Mouse (Mus musculus): ENCODE data around the gene Hist1h4h. TPM values are rescaled to one million over a fixed set of nuclear protein-coding genes. Genes with fewer than 3 reads are reported as not detected.

Hist1h4h gene
- polyA plus RNA-seq, 1 experiment from 2014 or later = 7.1 TPM

- DNase-seq (ENCODE audit: low spot score) (no peak), ATAC-seq (0 out of 2 replicates have a peak, but pooled peaks have one; percentile 22)
- Histone ChIP-seq H3K4me2 (ENCODE audit: low read length) (peak overlapping the region; percentile 38), H3K9ac (ENCODE audit: low read length) (no peak overlapping the region), H3K27me3 (replicated peaks; ENCODE audit: control insufficient read depth, insufficient read depth, low read length) (no peaks in the 10 kb centered on the region), H3K27ac (ENCODE audit: low read depth, low read length) (no peak overlapping the region), H3K4me1 (ENCODE audit: control insufficient read depth, insufficient read depth, low read length) (no peaks in the 10 kb centered on the region), H3K36me3 (ENCODE audit: control insufficient read depth, insufficient read depth, low read length) (no peaks in the 10 kb centered on the region), H3K9me3 (replicated peaks; ENCODE audit: control insufficient read depth, low read length) (no peaks in the 10 kb centered on the region), H3K4me3 (ENCODE audit: low read depth, low read length) (0 out of 2 replicates have a peak overlapping the region, but pooled peaks have one; percentile 9)
- WGBS = 3% methylated on average over 19 of the region's 19 CpGs
Measured at GRCm38 (mm10) chr13:23497656-23498321, 33.1 kb upstream of the Hist1h4h start.

GRCm38 (mm10) chr13:23498653-23499052 lies 32.2 kb upstream of the Hist1h4h start:
- H3K4me2 ChIP-seq (ENCODE audit: low read length) = peak overlapping the region; percentile 38
- H3K27ac ChIP-seq (ENCODE audit: low read depth, low read length) = no peak overlapping the region
- 0 out of 2 replicates have a peak overlapping the region, but pooled peaks have one; percentile 9 for H3K4me3 ChIP-seq (ENCODE audit: low read depth, low read length)

GRCm38 (mm10) chr13:23499943-23500342 lies 30.9 kb upstream of the Hist1h4h start:
- Histone ChIP-seq H3K9me3 (replicated peaks; ENCODE audit: control insufficient read depth, low read length) (no peaks in the 10 kb centered on the region), H3K4me1 (ENCODE audit: control insufficient read depth, insufficient read depth, low read length) (no peaks in the 10 kb centered on the region), H3K27ac (ENCODE audit: low read depth, low read length) (no peak overlapping the region), H3K27me3 (replicated peaks; ENCODE audit: control insufficient read depth, insufficient read depth, low read length) (no peaks in the 10 kb centered on the region), H3K4me3 (ENCODE audit: low read depth, low read length) (no peak overlapping the region), H3K36me3 (ENCODE audit: control insufficient read depth, insufficient read depth, low read length) (no peaks in the 10 kb centered on the region), H3K4me2 (ENCODE audit: low read length) (no peak overlapping the region), H3K9ac (ENCODE audit: low read length) (no peak overlapping the region)
- no peak for DNase-seq (ENCODE audit: low spot score)
- WGBS = 8% methylated on average over 7 of the region's 7 CpGs
- no peak for ATAC-seq

More at GRCm38 (mm10) chr13:23498653-23499052, 32.2 kb upstream of the Hist1h4h start:
- 4% methylated on average over 10 of the region's 10 CpGs for WGBS
- H3K36me3 ChIP-seq (ENCODE audit: control insufficient read depth, insufficient read depth, low read length) = no peaks in the 10 kb centered on the region
- H3K9ac ChIP-seq (ENCODE audit: low read length) = peak overlapping the region; percentile 13; the same call in 1 of the 2 replicates
- H3K9me3 ChIP-seq (replicated peaks; ENCODE audit: control insufficient read depth, low read length) = no peaks in the 10 kb centered on the region
- DNase-seq (ENCODE audit: low spot score) (peak; percentile 49), ATAC-seq (peak; percentile 40; the same call in 1 of the 2 replicates)
- H3K27me3 ChIP-seq (replicated peaks; ENCODE audit: control insufficient read depth, insufficient read depth, low read length) = no peaks in the 10 kb centered on the region
- H3K4me1 ChIP-seq (ENCODE audit: control insufficient read depth, insufficient read depth, low read length) = no peaks in the 10 kb centered on the region

- no peak overlapping the region for H3K4me2 ChIP-seq (ENCODE audit: low read length)
- WGBS = under 1% methylated on average over 17 of the region's 17 CpGs
- no peaks in the 10 kb centered on the region for H3K36me3 ChIP-seq (ENCODE audit: control insufficient read depth, insufficient read depth, low read length)
- H3K27ac ChIP-seq (ENCODE audit: low read depth, low read length) = no peak overlapping the region
- no peaks in the 10 kb centered on the region for H3K27me3 ChIP-seq (replicated peaks; ENCODE audit: control insufficient read depth, insufficient read depth, low read length)
- no peaks in the 10 kb centered on the region for H3K9me3 ChIP-seq (replicated peaks; ENCODE audit: control insufficient read depth, low read length)
- no peak overlapping the region for H3K9ac ChIP-seq (ENCODE audit: low read length)
- H3K4me1 ChIP-seq (ENCODE audit: control insufficient read depth, insufficient read depth, low read length) = peaks cover 4% of the 10 kb centered on the region
- H3K4me3 ChIP-seq (ENCODE audit: low read depth, low read length) = no peak overlapping the region
- ATAC-seq (peak; percentile 60), DNase-seq (ENCODE audit: low spot score) (peak; percentile 82)
Measured at GRCm38 (mm10) chr13:23500424-23501200, 30.2 kb upstream of the Hist1h4h start.

GRCm38 (mm10) chr13:23501511-23501910 lies 29.3 kb upstream of the Hist1h4h start:
- Histone ChIP-seq H3K27ac (ENCODE audit: low read depth, low read length) (no peak overlapping the region), H3K9ac (ENCODE audit: low read length) (no peak overlapping the region), H3K9me3 (replicated peaks; ENCODE audit: control insufficient read depth, low read length) (no peaks in the 10 kb centered on the region), H3K36me3 (ENCODE audit: control insufficient read depth, insufficient read depth, low read length) (no peaks in the 10 kb centered on the region), H3K4me1 (ENCODE audit: control insufficient read depth, insufficient read depth, low read length) (peaks cover 9% of the 10 kb centered on the region), H3K4me2 (ENCODE audit: low read length) (no peak overlapping the region), H3K27me3 (replicated peaks; ENCODE audit: control insufficient read depth, insufficient read depth, low read length) (no peaks in the 10 kb centered on the region), H3K4me3 (ENCODE audit: low read depth, low read length) (no peak overlapping the region)
- ATAC-seq = no peak
- WGBS = 22% methylated on average over 5 of the region's 5 CpGs
- DNase-seq (ENCODE audit: low spot score) = no peak

GRCm38 (mm10) chr13:23502031-23502567 lies 28.8 kb upstream of the Hist1h4h start:
- Histone ChIP-seq H3K4me1 (ENCODE audit: control insufficient read depth, insufficient read depth, low read length) (peaks cover 9% of the 10 kb centered on the region), H3K9ac (ENCODE audit: low read length) (no peak overlapping the region), H3K4me2 (ENCODE audit: low read length) (no peak overlapping the region), H3K27me3 (replicated peaks; ENCODE audit: control insufficient read depth, insufficient read depth, low read length) (no peaks in the 10 kb centered on the region), H3K9me3 (replicated peaks; ENCODE audit: control insufficient read depth, low read length) (no peaks in the 10 kb centered on the region), H3K4me3 (ENCODE audit: low read depth, low read length) (no peak overlapping the region), H3K27ac (ENCODE audit: low read depth, low read length) (no peak overlapping the region), H3K36me3 (ENCODE audit: control insufficient read depth, insufficient read depth, low read length) (no peaks in the 10 kb centered on the region)
- 28% methylated on average over 9 of the region's 9 CpGs for WGBS
- DNase-seq (ENCODE audit: low spot score) = no peak
- ATAC-seq = no peak

- no peak overlapping the region for H3K4me2 ChIP-seq (ENCODE audit: low read length)
- 37% methylated on average over 4 of the region's 4 CpGs for WGBS
- H3K4me3 ChIP-seq (ENCODE audit: low read depth, low read length) = no peak overlapping the region
- no peaks in the 10 kb centered on the region for H3K9me3 ChIP-seq (replicated peaks; ENCODE audit: control insufficient read depth, low read length)
- ATAC-seq = no peak
- no peaks in the 10 kb centered on the region for H3K27me3 ChIP-seq (replicated peaks; ENCODE audit: control insufficient read depth, insufficient read depth, low read length)
- H3K36me3 ChIP-seq (ENCODE audit: control insufficient read depth, insufficient read depth, low read length) = no peaks in the 10 kb centered on the region
- DNase-seq (ENCODE audit: low spot score) = no peak
- H3K9ac ChIP-seq (ENCODE audit: low read length) = no peak overlapping the region
- no peak overlapping the region for H3K27ac ChIP-seq (ENCODE audit: low read depth, low read length)
- peaks cover 9% of the 10 kb centered on the region for H3K4me1 ChIP-seq (ENCODE audit: control insufficient read depth, insufficient read depth, low read length)
Measured at GRCm38 (mm10) chr13:23502916-23503315, 27.9 kb upstream of the Hist1h4h start.

- H3K4me1 ChIP-seq (ENCODE audit: control insufficient read depth, insufficient read depth, low read length) = peaks cover 9% of the 10 kb centered on the region
- H3K9me3 ChIP-seq (replicated peaks; ENCODE audit: control insufficient read depth, low read length) = no peaks in the 10 kb centered on the region
- under 1% methylated on average over 9 of the region's 9 CpGs for WGBS
- no peaks in the 10 kb centered on the region for H3K27me3 ChIP-seq (replicated peaks; ENCODE audit: control insufficient read depth, insufficient read depth, low read length)
- ATAC-seq (peak; percentile 70; the same call in 1 of the 2 replicates), DNase-seq (ENCODE audit: low spot score) (peak; percentile 80)
- H3K27ac ChIP-seq (ENCODE audit: low read depth, low read length) = no peak overlapping the region
- H3K9ac ChIP-seq (ENCODE audit: low read length) = no peak overlapping the region
- H3K36me3 ChIP-seq (ENCODE audit: control insufficient read depth, insufficient read depth, low read length) = no peaks in the 10 kb centered on the region
- no peak overlapping the region for H3K4me2 ChIP-seq (ENCODE audit: low read length)
- H3K4me3 ChIP-seq (ENCODE audit: low read depth, low read length) = no peak overlapping the region
Measured at GRCm38 (mm10) chr13:23503797-23504196, 27.1 kb upstream of the Hist1h4h start.

Data from forebrain, embryonic 14.5 days (tissue).